In genomic region chr19:37563763-37564162, GRCm38 (mm10) we compare ENCODE assay signal across 9 mouse cellular contexts. TPM values are rescaled to one million over a fixed set of nuclear protein-coding genes. Genes with fewer than 3 reads are reported as not detected.
DNase-seq lines count a peak whose midpoint lies in the region; ATAC-seq lines count a peak whose summit lies in the region.
"Had no signal": no experiment of that assay in that cellular context is flagged by ENCODE, and none has a peak within 500 bp of the region (broad histone marks: within the 10 kb centered on the region; RNA-seq: fewer than 3 reads in every experiment).

No protein-coding gene starts in this region.

- WGBS in heart, embryonic 11.5 days (ENCODE audit: insufficient replicate concordance), result 30% methylated on average over 4 of the region's 4 CpGs

- DNase-seq in heart, adult 11 months, result peak; percentile 10
- DNase-seq in right cerebral cortex, adult 18-20 months, result peak; percentile 40
- no peak for DNase-seq in right cerebral cortex, postnatal 25 days
- peak; percentile 76 for DNase-seq in brain, adult 2 months (ENCODE audit: low read depth, low spot score)
- peak; percentile 86 for DNase-seq in induced T-regulatory cell, adult 2 months (ENCODE audit: low read depth)
- peak; percentile 46 to 70 for DNase-seq in spleen, postnatal 36 days (ENCODE audit: low spot score in 2 of 2)
- no peak for DNase-seq in urinary bladder, adult 18-20 months (ENCODE audit: low spot score in 2 of 2)

- no peak for ATAC-seq in heart, embryonic 11.5 days (replicated peaks; ENCODE audit: insufficient number of reproducible peaks, low FRiP score, low TSS enrichment)

- peaks cover 4% of the 10 kb centered on the region; the same call in 1 of the 2 replicates for H3K4me1 ChIP-seq in heart, embryonic 11.5 days (ENCODE audit: control insufficient read depth, insufficient read depth, low read length)

- no peak overlapping the region for H3K9ac ChIP-seq in heart, embryonic 11.5 days (ENCODE audit: low read depth, low read length)
- H3K9ac ChIP-seq: neural tube, embryonic 13.5 days had no signal

- no peak overlapping the region for H3K4me2 ChIP-seq in heart, embryonic 11.5 days
- H3K4me2 ChIP-seq: neural tube, embryonic 13.5 days had no signal

- H3K36me3 ChIP-seq in heart, embryonic 11.5 days (ENCODE audit: control insufficient read depth, insufficient read depth, low read length), result no peaks in the 10 kb centered on the region
- H3K36me3 ChIP-seq: neural tube, embryonic 13.5 days had no signal

- no peaks in the 10 kb centered on the region for H3K27me3 ChIP-seq in heart, embryonic 11.5 days (ENCODE audit: control insufficient read depth, insufficient read depth, low read length)
- H3K27me3 ChIP-seq: neural tube, embryonic 13.5 days had no signal

- H3K4me3 ChIP-seq in heart, embryonic 11.5 days (ENCODE audit: low read depth, low read length), result no peak overlapping the region
- H3K4me3 ChIP-seq: neural tube, embryonic 13.5 days had no signal

- no peaks in the 10 kb centered on the region for H3K9me3 ChIP-seq in heart, embryonic 11.5 days (replicated peaks; ENCODE audit: control insufficient read depth, low read length)
- H3K9me3 ChIP-seq: neural tube, embryonic 13.5 days had no signal

- no peak overlapping the region for H3K27ac ChIP-seq in heart, embryonic 11.5 days (ENCODE audit: low read depth, low read length)
- H3K27ac ChIP-seq: neural tube, embryonic 13.5 days had no signal

RNA-seq across cellular contexts. Expression of gene Exoc6, which starts 13.5 kb away (rescaled TPM):
- 22.3 TPM in 2 replicates for polyA plus RNA-seq in heart, embryonic 11.5 days (2014; fragmentation: Nextera tagmentation; extraction: Ambion mirVana)

Comparison
In these comparisons a context has a peak if more than half of its experiments do, and no peak if none do; other contexts are left out.
1. DNase-seq: peak in heart, adult 11 months (single experiment), right cerebral cortex, adult 18-20 months (single experiment), brain, adult 2 months (single experiment), induced T-regulatory cell, adult 2 months (single experiment) and spleen, postnatal 36 days (2 of 2); none in right cerebral cortex, postnatal 25 days (single experiment) and urinary bladder, adult 18-20 months (0 of 2).